Mouse (Mus musculus) embryonic facial prominence, embryonic 11.5 days (tissue): ENCODE measurements around the gene Olfr1055. TPM values are rescaled to one million over a fixed set of nuclear protein-coding genes. Genes with fewer than 3 reads are reported as not detected.
"Not testable (repeated sequence)": the region's sequence is repeated elsewhere in the genome, so short reads cannot be mapped to it uniquely, and the experiment has no call there.

Experiments
- ATAC-seq: fragments of 200-750 bp; cut with Nextera tagmentation; replicated peaks from 2 replicates; pipeline ENCODE4 v1.8.0; 2017; ENCODE audit warnings: low read depth; ENCODE audit not compliant: insufficient number of reproducible peaks, low FRiP score, low TSS enrichment
- DNase-seq: peaks from one replicate; pipeline ENCODE4 v3.0.0-alpha.2; 2015; ENCODE audit warnings: low spot score
- H3K27ac ChIP-seq: fragments of 300-500 bp; sonication (generic); replicated peaks from 2 replicates; pipeline ENCODE4 v1.5.1; 2014; ENCODE audit warnings: mild to moderate bottlenecking, low read depth, low read length, control low read depth
- H3K27me3 ChIP-seq: fragments of 300-500 bp; sonication (generic); 2 replicates; pipeline ENCODE4 v1.6.1; 2014; ENCODE audit warnings: mild to moderate bottlenecking, low read length, moderate library complexity, mixed read lengths; ENCODE audit not compliant: control insufficient read depth, insufficient read depth
- H3K36me3 ChIP-seq: fragments of 300-500 bp; sonication (generic); replicated peaks from 2 replicates; pipeline ENCODE4 v1.6.1; 2014; ENCODE audit warnings: low read depth, mild to moderate bottlenecking, low read length, moderate library complexity, mixed read lengths; ENCODE audit not compliant: control insufficient read depth, insufficient read depth
- H3K4me1 ChIP-seq: fragments of 300-500 bp; sonication (generic); 2 replicates; pipeline ENCODE4 v1.6.1; 2014; ENCODE audit warnings: low read length, mixed read lengths; ENCODE audit not compliant: control insufficient read depth, insufficient read depth
- H3K4me2 ChIP-seq: fragments of 300-500 bp; sonication (generic); 2 replicates; pipeline ENCODE4 v1.6.1; 2014; ENCODE audit warnings: low read depth, mild to moderate bottlenecking, control low read depth, low read length, moderate library complexity
- H3K4me3 ChIP-seq: fragments of 300-500 bp; sonication (generic); 2 replicates; pipeline ENCODE4 v1.5.1; 2014; ENCODE audit warnings: low read depth, low read length, control low read depth
- H3K9ac ChIP-seq: fragments of 300-500 bp; sonication (generic); replicated peaks from 2 replicates; pipeline ENCODE4 v1.6.1; 2014; ENCODE audit warnings: mild to moderate bottlenecking, control low read depth, low read length
- H3K9me3 ChIP-seq: fragments of 300-500 bp; sonication (generic); replicated peaks from 2 replicates; pipeline ENCODE4 v1.6.1; 2016; ENCODE audit warnings: mild to moderate bottlenecking, low read length, inconsistent platforms, mixed read lengths; ENCODE audit not compliant: control insufficient read depth
- WGBS: fragments of 180-500 bp; shearing (Covaris S2); extraction: QIAGEN DNeasy Blood & Tissue Kit; methylation state at CpG from one replicate; pipeline ENCODE4 v1.1.7; 2014; 5-methylcytosine and 5-hydroxymethylcytosine counted together
- polyA plus RNA-seq: library from polyadenylated mRNA; unstranded; fragments of >200 nt; fragmentation: Nextera tagmentation; extraction: Ambion mirVana; gene quantifications from 2 replicates; pipeline ENCODE4 v1.2.1, GENCODE M21; 2014

Gene Olfr1055
- not detected in 2 replicates for polyA plus RNA-seq

DNA sequence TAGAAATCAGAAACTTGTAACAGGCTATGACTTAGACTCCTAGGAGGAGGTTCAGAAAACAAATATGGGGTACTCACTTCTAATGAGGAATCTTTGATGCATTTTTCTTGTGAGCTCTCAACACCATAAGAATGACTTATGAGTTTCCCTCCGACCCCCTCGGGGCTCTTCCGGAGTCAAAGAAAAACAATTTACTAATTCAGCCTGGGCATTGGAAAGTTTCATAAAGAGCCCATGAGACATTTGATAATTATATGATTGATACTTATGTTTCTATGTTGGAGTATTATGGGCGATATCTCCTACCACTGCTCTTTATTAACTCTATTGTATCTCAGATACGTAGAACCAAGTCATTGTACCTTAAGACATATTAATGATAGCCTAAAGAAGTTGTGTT lies at the start of gene Olfr1055:
Gene Olfr1055 (minus strand): TSS at position 101 of the 400 bp plus-strand sequence.
- no peaks in the 10 kb centered on the region for H3K27me3 ChIP-seq
- ATAC-seq, result no peak
- H3K27ac ChIP-seq, result no peak within 1 kb of the TSS
- no peak within 1 kb of the TSS for H3K9ac ChIP-seq
- no peak within 1 kb of the TSS for H3K4me2 ChIP-seq
- DNase-seq, result no peak
- no peaks in the 10 kb centered on the region for H3K4me1 ChIP-seq
- H3K36me3 ChIP-seq, result no peaks in the 10 kb centered on the region
- H3K4me3 ChIP-seq, result no peak within 1 kb of the TSS
- WGBS, result 93% methylated on average over 5 of the region's 5 CpGs
- no peaks in the 10 kb centered on the region for H3K9me3 ChIP-seq

DNA sequence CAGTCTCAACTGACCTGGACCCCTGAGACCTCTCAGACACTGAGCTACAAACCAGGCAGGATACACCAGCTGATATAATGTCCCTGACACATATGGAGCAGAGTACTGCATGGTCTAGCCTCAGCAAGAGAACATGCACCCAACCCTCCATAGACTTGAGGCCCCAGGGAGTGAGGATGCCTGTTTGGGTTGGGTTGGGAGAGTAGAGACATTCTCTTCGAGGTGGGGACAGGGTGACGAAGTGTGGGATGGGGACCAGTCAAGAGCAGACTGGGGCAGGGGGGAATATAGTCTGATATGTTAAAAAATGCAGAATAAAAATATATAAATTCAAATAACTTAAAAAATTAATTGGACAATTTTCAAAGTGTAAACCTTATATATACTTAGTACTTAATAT lies 45.0 kb upstream of the Olfr1055 start:
- Histone ChIP-seq H3K4me3 (no peak overlapping the region), H3K36me3 (no peaks in the 10 kb centered on the region), H3K4me1 (no peaks in the 10 kb centered on the region), H3K4me2 (no peak overlapping the region), H3K9ac (no peak overlapping the region), H3K9me3 (no peaks in the 10 kb centered on the region), H3K27ac (no peak overlapping the region), H3K27me3 (no peaks in the 10 kb centered on the region)
- WGBS, result 83% methylated on average over 2 of the region's 2 CpGs
- DNase-seq (no peak), ATAC-seq (no peak; the same call in 1 of the 2 replicates)

DNA sequence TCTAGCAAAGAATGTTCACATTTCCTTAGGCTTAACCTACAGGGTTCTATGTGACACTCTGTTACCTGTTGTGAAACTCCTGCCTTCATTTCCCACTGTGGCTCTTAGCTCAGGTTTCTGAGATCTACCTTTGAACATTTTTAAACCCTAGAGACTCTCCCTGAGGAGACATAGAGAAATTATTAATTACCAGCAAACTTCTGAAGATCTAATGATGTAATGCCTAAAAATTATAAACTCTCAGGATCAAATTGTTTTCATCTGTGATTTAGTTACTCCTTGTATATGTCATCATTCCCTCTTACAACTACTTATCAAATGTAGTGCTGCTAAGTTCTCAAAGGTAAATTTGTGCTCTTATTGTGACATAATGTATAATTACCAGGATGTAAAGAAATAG lies 38.4 kb upstream of the Olfr1055 start, which contains the start of gene Olfr1058:
Gene Olfr1058 (minus strand): TSS at position 101 of the 400 bp plus-strand sequence.
- not testable (repeated sequence) for H3K4me3 ChIP-seq, H3K9ac ChIP-seq, H3K27me3 ChIP-seq, H3K9me3 ChIP-seq, H3K36me3 ChIP-seq, H3K4me2 ChIP-seq, DNase-seq, ATAC-seq, H3K4me1 ChIP-seq, H3K27ac ChIP-seq

DNA sequence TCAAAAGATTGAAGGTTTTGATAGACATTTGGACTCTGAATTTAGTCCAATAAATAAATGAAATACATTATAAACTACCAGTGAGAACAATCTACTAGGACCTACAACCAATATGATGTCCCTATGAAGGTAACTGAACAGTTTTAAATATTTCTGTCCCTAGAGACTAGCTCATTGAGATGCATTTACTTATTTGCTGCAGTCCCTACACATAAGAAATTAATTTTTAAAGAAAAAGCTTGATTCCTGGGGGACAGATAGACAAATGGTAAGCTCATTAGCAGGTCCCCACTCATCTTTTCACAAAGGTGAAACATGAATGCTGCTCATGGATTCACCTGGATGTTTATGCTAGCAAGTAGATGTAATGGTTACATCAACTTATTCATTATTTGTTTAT lies 28.2 kb upstream of the Olfr1055 start, which contains the start of gene Olfr1057:
Gene Olfr1057 (minus strand): TSS at position 101 of the 400 bp plus-strand sequence.
- ATAC-seq (no peak), DNase-seq (no peak)
- H3K4me3 ChIP-seq, result no peak within 1 kb of the TSS
- H3K27me3 ChIP-seq, result no peaks in the 10 kb centered on the region
- H3K9me3 ChIP-seq, result no peaks in the 10 kb centered on the region
- H3K27ac ChIP-seq, result no peak within 1 kb of the TSS
- no peak within 1 kb of the TSS for H3K9ac ChIP-seq
- H3K36me3 ChIP-seq, result no peaks in the 10 kb centered on the region
- H3K4me2 ChIP-seq, result no peak within 1 kb of the TSS
- no peaks in the 10 kb centered on the region for H3K4me1 ChIP-seq

DNA sequence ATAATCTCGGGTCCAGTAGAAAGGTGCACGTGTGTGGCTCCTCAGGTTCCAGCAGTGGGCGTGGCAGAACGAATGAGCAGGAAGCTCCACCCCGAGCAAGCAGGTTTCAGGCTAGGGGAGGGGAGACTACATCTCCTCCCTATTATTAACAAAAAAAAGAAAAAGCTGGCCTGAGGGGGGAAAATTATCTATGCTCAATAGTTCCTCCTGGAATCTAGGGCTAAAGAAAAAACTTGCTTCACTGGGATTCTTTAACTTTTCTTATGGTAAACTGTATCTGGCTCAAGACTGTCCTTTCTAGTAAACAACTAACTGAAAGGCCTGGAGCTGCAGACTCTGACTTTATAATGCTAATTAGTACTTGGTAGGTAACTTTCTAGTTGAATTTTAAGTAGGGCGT lies 16.3 kb upstream of the Olfr1055 start:
- H3K9ac ChIP-seq, ATAC-seq, H3K4me1 ChIP-seq, H3K27ac ChIP-seq, H3K9me3 ChIP-seq, H3K4me2 ChIP-seq, H3K4me3 ChIP-seq, H3K27me3 ChIP-seq, H3K36me3 ChIP-seq, DNase-seq: not testable (repeated sequence)
- no CpG with 5 or more reads among the region's 6 CpGs for WGBS

DNA sequence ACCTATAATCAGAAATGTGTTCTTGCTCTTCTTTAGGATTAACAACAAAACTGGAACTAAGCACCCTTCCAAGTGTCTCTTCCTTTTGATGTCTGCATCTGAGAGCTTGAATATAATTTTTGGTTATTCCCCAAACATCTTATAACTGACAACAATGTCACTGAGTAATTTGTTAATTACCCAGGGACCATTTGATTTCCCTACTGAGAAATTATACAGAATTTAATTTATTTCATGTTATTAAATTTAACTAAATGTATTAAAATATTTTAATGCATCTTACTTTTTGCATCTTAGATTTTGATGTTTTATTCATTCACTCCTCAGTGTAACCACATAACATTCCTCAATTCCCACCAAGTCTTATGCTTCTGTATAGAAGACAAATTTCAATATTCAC lies 12.3 kb upstream of the Olfr1055 start, which contains the start of gene Olfr1056:
Gene Olfr1056 (minus strand): TSS at position 101 of the 400 bp plus-strand sequence.
- Histone ChIP-seq H3K4me3 (no peak within 1 kb of the TSS), H3K9ac (no peak within 1 kb of the TSS), H3K27ac (no peak within 1 kb of the TSS), H3K4me1 (no peaks in the 10 kb centered on the region), H3K9me3 (no peaks in the 10 kb centered on the region), H3K27me3 (no peaks in the 10 kb centered on the region), H3K4me2 (no peak within 1 kb of the TSS), H3K36me3 (no peaks in the 10 kb centered on the region)
- DNase-seq, result no peak
- no peak for ATAC-seq

DNA sequence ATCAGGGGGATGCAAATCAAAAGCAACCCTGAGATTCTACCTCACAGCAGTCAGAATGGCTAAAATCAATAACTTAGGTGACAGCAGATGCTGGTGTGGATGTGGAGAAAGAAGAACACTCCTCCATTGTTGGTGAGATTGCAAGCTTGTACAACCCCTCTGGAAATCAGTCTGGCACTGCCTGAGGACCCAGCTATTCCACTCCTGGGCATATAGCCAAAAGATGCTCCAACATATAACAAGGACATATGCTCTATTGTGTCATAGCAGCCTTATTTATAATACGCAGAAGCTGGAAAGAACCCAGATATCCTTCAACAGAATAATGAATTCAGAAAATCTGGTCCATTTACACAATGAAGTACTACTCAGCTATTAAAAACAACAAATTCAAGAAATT lies 1.7 kb upstream of the Olfr1055 start:
- H3K4me1 ChIP-seq, H3K9ac ChIP-seq, H3K4me3 ChIP-seq, DNase-seq, ATAC-seq, H3K4me2 ChIP-seq, H3K36me3 ChIP-seq, H3K27me3 ChIP-seq, H3K27ac ChIP-seq, H3K9me3 ChIP-seq: not testable (repeated sequence)
- WGBS, result 94% methylated on average over 1 of the region's 1 CpGs

DNA sequence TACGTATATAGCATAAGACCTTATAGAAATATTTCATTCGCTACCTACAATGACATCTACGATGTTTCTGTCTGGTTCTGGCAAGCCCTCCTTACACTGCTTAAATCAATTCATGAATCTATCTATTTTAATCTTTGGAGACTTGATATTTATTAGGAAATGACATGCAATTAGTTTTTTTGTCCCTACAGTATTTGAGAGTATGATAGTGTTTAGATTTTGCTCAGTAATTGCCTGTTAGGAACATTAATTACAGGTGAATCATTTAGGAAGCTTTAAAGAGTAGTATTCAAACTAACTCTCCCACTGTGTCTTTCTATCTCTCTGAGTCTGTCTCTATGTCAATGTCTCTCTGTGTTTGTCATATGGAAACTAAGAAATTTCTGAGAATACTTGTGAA lies 14.8 kb downstream of the Olfr1055 start, which contains the start of gene Olfr1054:
Gene Olfr1054 (minus strand): TSS at position 101 of the 400 bp plus-strand sequence.
- WGBS, result 89% methylated on average over 3 of the region's 3 CpGs
- H3K27me3 ChIP-seq, result no peaks in the 10 kb centered on the region
- H3K4me2 ChIP-seq, result no peak within 1 kb of the TSS
- no peak within 1 kb of the TSS for H3K9ac ChIP-seq
- H3K4me3 ChIP-seq, result no peak within 1 kb of the TSS
- H3K27ac ChIP-seq, result no peak within 1 kb of the TSS
- H3K4me1 ChIP-seq, result no peaks in the 10 kb centered on the region
- H3K9me3 ChIP-seq, result no peaks in the 10 kb centered on the region
- H3K36me3 ChIP-seq, result no peaks in the 10 kb centered on the region
- no peak for DNase-seq
- no peak for ATAC-seq
